In genomic region chr17:25569833-25570647, GRCm38 (mm10) we compare ENCODE assay signal across 8 mouse cellular contexts. TPM values are rescaled to one million over a fixed set of nuclear protein-coding genes. Genes with fewer than 3 reads are reported as not detected.
A peak's percentile ranks its signal among the peaks of the same experiment; 100 is the strongest.
DNase-seq lines count a peak whose midpoint lies in the region; ATAC-seq and TF ChIP-seq lines count a peak whose summit lies in the region.

No protein-coding gene starts in this region.

- H3K9ac ChIP-seq in hindbrain, postnatal 0 days (replicated peaks; ENCODE audit: low read length) = peak overlapping the region; percentile 58

- peak; percentile 25 for ATAC-seq in hindbrain, postnatal 0 days

- H3K4me1 ChIP-seq in heart, embryonic 10.5 days = peaks cover 53% of the 10 kb centered on the region
- H3K4me1 ChIP-seq in hindbrain, postnatal 0 days (ENCODE audit: insufficient read depth, low read length) = peaks cover 15% of the 10 kb centered on the region; the same call in 1 of the 2 replicates

- intact Hi-C loops in heart, postnatal 10 days (cut with DNase I) = no loop called here

- H3ac ChIP-seq in myocyte (ENCODE audit: control insufficient read depth, insufficient read length) = peak overlapping the region; percentile 52

- H3K4me2 ChIP-seq in hindbrain, postnatal 0 days (ENCODE audit: low read depth, low read length) = peak overlapping the region; percentile 81
- H3K4me2 ChIP-seq in myocyte (ENCODE audit: low read depth) = peak overlapping the region; percentile 81

- no peaks in the 10 kb centered on the region for H3K79me2 ChIP-seq in myocyte (ENCODE audit: control insufficient read depth, insufficient read depth)

- H3K9me3 ChIP-seq in heart, embryonic 10.5 days = no peaks in the 10 kb centered on the region
- no peaks in the 10 kb centered on the region for H3K9me3 ChIP-seq in hindbrain, postnatal 0 days (ENCODE audit: low read length)

- no peak for TF ChIP-seq CTCF in hindbrain, postnatal 0 days (IDR thresholded peaks at IDR 0.05; ENCODE audit: low read depth)

- peak overlapping the region; percentile 17 for H3K27ac ChIP-seq in heart, embryonic 10.5 days
- H3K27ac ChIP-seq in hindbrain, postnatal 0 days = peak overlapping the region; percentile 67; the same call in 1 of the 2 replicates

- 0 out of 2 replicates have a peak, but pooled peaks cover 2% of the 10 kb centered on the region for H3K36me3 ChIP-seq in heart, embryonic 10.5 days
- H3K36me3 ChIP-seq in hindbrain, postnatal 0 days (ENCODE audit: insufficient read depth, low read length) = no peaks in the 10 kb centered on the region
- H3K36me3 ChIP-seq in myocyte (ENCODE audit: control insufficient read depth, insufficient read depth) = no peaks in the 10 kb centered on the region

- 4% methylated on average over 54 of the region's 54 CpGs for WGBS in heart, embryonic 10.5 days
- 3% methylated on average over 54 of the region's 54 CpGs for WGBS in hindbrain, postnatal 0 days

- H3K4me3 ChIP-seq in heart, embryonic 10.5 days = peak overlapping the region; percentile 81
- peak overlapping the region; percentile 55 for H3K4me3 ChIP-seq in hindbrain, postnatal 0 days (ENCODE audit: low read length)
- peak overlapping the region; percentile 33 for H3K4me3 ChIP-seq in myocyte

- DNase-seq in heart, embryonic 10.5 days (ENCODE audit: low spot score) = no peak
- DNase-seq in heart, postnatal 10 days = no peak
- peak; percentile 22 for DNase-seq in thymus, postnatal 14 days
- no peak for DNase-seq in thymus, postnatal 0 days (ENCODE audit: low spot score)
- no peak for DNase-seq in hindbrain, postnatal 0 days (ENCODE audit: low spot score)
- no peak for DNase-seq in cerebellum, postnatal 4 days (ENCODE audit: low spot score in 2 of 2)
- no peak for DNase-seq in left cerebral cortex, adult 8-10 months (ENCODE audit: low spot score in 2 of 2)

- peaks cover 73% of the 10 kb centered on the region for H3K27me3 ChIP-seq in heart, embryonic 10.5 days (ENCODE audit: insufficient read depth, poor library complexity, severe bottlenecking)
- H3K27me3 ChIP-seq in hindbrain, postnatal 0 days (ENCODE audit: insufficient read depth, low read length) = peaks cover 10% of the 10 kb centered on the region; the same call in 1 of the 2 replicates
- H3K27me3 ChIP-seq in myocyte (ENCODE audit: control insufficient read depth, insufficient read depth, insufficient read length) = peaks cover 5% of the 10 kb centered on the region

- TF ChIP-seq POLR2A in myocyte (IDR thresholded peaks at IDR 0.05; ENCODE audit: insufficient read length, low read depth) = peak; percentile 81

TF ChIP-seq in myocyte, 11 proteins besides CTCF, POLR2A, EP300 and RAD21:
- TF ChIP-seq MYOD1 (IDR thresholded peaks at IDR 0.05; ENCODE audit: control insufficient read depth in 1 of 3, insufficient read length in 2 of 3, low read depth in 2 of 3) (peak in 2 of 3 experiments; percentile 2 to 44), POLR2AphosphoS2 (IDR thresholded peaks at IDR 0.05; ENCODE audit: insufficient read length, low read depth) (peak; percentile 70), MYOG (IDR thresholded peaks at IDR 0.05; ENCODE audit: control insufficient read depth in 1 of 3, insufficient read depth in 1 of 3, insufficient read length in 2 of 3, low read depth in 2 of 3) (no peak)

RNA-seq across cellular contexts. Expression of gene Sox8, which starts 0.4 kb away (rescaled TPM):
- 2.0 and 3.6 TPM in 2 replicates for polyA plus RNA-seq in heart, embryonic 10.5 days (2016; fragmentation: Nextera tagmentation; extraction: Ambion mirVana)
- total RNA-seq in heart, postnatal 10 days (2021) = under 1 TPM; 0.72 to 0.93 TPM
- 0.23 and 0.26 TPM in 2 replicates for polyA plus RNA-seq in thymus, postnatal 0 days (2015; fragmentation: Nextera tagmentation; extraction: Ambion mirVana)
- total RNA-seq in hindbrain, postnatal 0 days (2014; rRNA removed) = 52.1 and 54.5 TPM in 2 replicates
- polyA plus RNA-seq in hindbrain, postnatal 0 days (2015; fragmentation: Nextera tagmentation; extraction: Ambion mirVana) = 28.9 and 31.5 TPM in 2 replicates
- 14.3 TPM for polyA plus RNA-seq in myocyte (2012; fragmentation: generic; extraction: Trizol)
- 10 to 100 TPM; 49.8 to 68.7 (median 54.9) TPM for total RNA-seq in left cerebral cortex, adult 8-10 months (2022)

RNA-seq across cellular contexts. Expression of gene Lmf1, which starts 8.8 kb away (rescaled TPM):
- 36.8 and 43.1 TPM in 2 replicates for polyA plus RNA-seq in heart, embryonic 10.5 days (2016; fragmentation: Nextera tagmentation; extraction: Ambion mirVana)
- total RNA-seq in heart, postnatal 10 days (2021) = 10 to 100 TPM; 25.4 to 27.0 TPM
- polyA plus RNA-seq in thymus, postnatal 0 days (2015; fragmentation: Nextera tagmentation; extraction: Ambion mirVana) = 15.5 and 16.1 TPM in 2 replicates
- 38.1 and 45.1 TPM in 2 replicates for total RNA-seq in hindbrain, postnatal 0 days (2014; rRNA removed)
- 21.4 and 22.4 TPM in 2 replicates for polyA plus RNA-seq in hindbrain, postnatal 0 days (2015; fragmentation: Nextera tagmentation; extraction: Ambion mirVana)
- 36.3 TPM for polyA plus RNA-seq in myocyte (2012; fragmentation: generic; extraction: Trizol)
- total RNA-seq in left cerebral cortex, adult 8-10 months (2022) = 10 to 100 TPM; 22.0 to 26.3 (median 24.6) TPM
